Mouse (Mus musculus) urinary bladder, adult 2 months (tissue): ENCODE measurements at regions not wholly inside any gene's neighbourhood (a gene's known extent, or its start where the extent isn't known, plus 50 kb on each side); places are given as distances from the start of the nearest gene placed in this dataset.
"Not testable (repeated sequence)": the region's sequence is repeated elsewhere in the genome, so short reads cannot be mapped to it uniquely, and the experiment has no call there.

Experiments used
- DNase-seq: peaks from one replicate; pipeline ENCODE4 v3.0.0; 2022; ENCODE audit warnings: low spot score

- DNase-seq, result not testable (repeated sequence)
Observed at GRCm38 (mm10) chr13:61957197-61957596, 172.5 kb upstream of the Zfp808 start.

- DNase-seq, result not testable (repeated sequence)
Observed at GRCm38 (mm10) chr13:61978856-61979255, 150.8 kb upstream of the Zfp808 start.

DNA sequence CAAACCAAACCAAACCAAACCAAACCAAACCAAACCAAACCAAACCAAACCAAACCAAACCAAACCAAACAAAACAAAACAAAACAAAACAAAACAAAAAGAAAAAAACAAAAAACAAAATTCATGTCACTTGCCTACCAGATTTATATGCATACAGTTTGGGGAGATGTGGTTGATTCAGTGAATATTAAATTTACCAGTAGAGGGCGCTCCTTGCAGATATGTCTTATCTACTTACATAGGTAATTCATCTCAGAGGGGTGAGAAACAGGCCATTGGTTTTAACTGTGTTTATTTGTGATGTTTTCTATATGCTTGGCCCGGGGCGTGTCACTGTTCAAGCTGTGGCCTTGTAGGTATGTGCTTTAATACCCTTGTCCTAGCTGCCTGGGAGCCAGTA, 133.2 kb upstream of the Zfp808 start:
- not testable (repeated sequence) for DNase-seq

GRCm38 (mm10) chr13:61998803-61999202, 130.9 kb upstream of the Zfp808 start:
- DNase-seq, result not testable (repeated sequence)

DNA sequence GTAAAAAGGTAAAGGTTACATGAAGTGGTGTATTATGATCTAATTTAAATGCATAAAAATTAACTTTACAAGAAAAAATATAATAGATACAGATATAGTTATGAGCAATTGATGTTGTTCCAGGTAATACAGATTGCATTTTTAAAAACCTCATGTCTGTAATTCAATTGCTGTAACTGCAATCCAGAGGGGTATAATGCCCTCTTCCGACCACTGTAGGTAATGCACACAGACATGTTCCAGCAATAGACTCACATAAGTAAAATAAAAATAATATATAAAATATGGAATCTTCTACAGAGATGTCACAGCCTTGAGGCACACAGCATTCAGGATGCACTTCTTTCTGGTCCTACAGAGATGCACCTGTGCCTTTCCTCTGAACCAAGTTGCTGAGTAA, 122.4 kb upstream of the Zfp808 start:
- not testable (repeated sequence) for DNase-seq

GRCm38 (mm10) chr13:62015424-62016167, 114.1 kb upstream of the Zfp808 start:
- peak; percentile 20 for DNase-seq

GRCm38 (mm10) chr13:62016168-62016502, 113.6 kb upstream of the Zfp808 start:
- DNase-seq, result not testable (repeated sequence)

GRCm38 (mm10) chr13:62037646-62038045, 92.0 kb upstream of the Zfp808 start:
- DNase-seq, result not testable (repeated sequence)

- not testable (repeated sequence) for DNase-seq
Observed at GRCm38 (mm10) chr13:62077951-62078671, 51.6 kb upstream of the Zfp808 start.

DNA sequence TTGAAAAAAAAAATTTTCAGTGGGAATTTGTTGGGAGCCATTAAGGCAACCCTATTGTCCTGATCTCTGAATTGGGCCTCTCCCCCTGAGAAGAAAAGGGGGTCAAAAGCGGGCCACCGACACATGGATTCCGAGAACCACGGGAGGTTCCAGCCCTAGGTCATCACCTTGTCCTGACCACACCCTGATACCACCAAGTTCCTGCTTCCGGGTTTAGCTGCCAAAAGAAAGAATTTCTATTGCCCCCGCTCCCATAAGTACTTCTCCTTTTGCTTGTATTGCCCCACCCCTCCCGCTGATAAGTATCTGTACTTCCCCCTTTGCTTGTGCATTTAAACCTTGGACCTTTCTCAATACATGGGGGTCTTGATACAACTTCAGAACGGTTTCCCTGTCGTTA, 50.8 kb upstream of the Zfp808 start:
- DNase-seq, result not testable (repeated sequence)
